Mouse (Mus musculus): ENCODE results near the gene Prkci. TPM values are rescaled to one million over a fixed set of nuclear protein-coding genes. Genes with fewer than 3 reads are reported as not detected.

Prkci gene
- total RNA-seq, 4 experiments from 2014 or later, result 53.2 to 62.0 (median 57.1) TPM

DNA sequence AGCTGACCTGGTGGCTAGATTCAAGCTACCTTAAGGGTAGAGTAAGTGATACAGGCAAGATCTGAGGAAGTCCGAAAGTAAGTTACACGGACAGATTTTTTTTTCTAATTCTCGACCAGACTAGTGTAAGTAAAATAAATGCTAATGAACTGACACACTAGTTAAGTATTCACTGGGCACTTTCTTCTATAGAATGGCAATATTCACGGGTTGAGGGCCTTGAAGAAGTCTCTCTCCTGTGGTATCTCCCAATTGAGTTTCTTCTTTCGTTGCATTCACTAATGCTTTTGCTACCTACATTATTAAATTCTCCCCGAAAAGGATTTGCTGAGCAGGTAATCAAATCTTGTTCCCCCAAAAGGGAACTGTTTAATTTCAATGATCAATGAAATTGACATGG lies 688 bp upstream of the Prkci start:
- no peak for DNase-seq (ENCODE audit: low spot score in 2 of 2)

DNA sequence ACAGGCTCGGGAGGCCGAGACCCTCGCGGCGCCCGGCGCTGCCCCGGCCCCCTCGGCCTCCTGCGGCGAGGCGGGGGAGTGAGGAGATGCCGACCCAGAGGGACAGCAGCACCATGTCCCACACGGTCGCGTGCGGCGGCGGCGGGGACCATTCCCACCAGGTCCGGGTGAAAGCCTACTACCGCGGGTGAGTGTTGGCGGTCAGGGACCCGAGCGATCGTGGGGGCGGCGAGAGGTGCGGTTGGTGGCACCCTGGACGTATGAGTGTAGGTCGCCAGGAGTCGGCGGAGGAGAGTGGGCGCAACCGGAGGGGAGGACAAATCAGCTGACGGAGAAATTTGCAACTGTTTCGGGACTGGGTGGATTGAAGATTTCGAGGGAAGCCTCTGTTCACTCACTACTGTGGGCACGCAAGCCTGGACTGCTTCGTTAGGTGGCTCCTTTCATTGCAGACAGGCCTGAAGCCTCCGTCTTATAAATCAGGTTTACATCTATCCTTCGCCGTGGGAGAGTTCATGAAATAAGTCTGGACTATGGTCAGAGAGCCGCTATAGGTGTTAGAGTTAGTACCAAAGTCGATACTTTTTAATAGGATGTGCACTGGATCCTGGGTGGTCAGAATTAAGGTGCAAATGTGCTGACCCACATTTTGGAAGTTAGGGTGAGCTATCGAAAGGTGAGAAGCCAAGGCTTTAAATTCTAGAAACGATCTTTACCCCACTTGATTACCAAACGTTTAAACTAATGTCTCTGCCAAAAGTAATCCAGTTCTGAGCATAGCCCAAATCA lies 546 bp downstream of the Prkci start:
- DNase-seq (ENCODE audit: low spot score in 2 of 2), result peak in 1 of 2 experiments; percentile 22

GRCm38 (mm10) chr3:30996688-30997014 lies 1.1 kb downstream of the Prkci start:
- DNase-seq (ENCODE audit: low spot score in 2 of 2), result no peak

DNA sequence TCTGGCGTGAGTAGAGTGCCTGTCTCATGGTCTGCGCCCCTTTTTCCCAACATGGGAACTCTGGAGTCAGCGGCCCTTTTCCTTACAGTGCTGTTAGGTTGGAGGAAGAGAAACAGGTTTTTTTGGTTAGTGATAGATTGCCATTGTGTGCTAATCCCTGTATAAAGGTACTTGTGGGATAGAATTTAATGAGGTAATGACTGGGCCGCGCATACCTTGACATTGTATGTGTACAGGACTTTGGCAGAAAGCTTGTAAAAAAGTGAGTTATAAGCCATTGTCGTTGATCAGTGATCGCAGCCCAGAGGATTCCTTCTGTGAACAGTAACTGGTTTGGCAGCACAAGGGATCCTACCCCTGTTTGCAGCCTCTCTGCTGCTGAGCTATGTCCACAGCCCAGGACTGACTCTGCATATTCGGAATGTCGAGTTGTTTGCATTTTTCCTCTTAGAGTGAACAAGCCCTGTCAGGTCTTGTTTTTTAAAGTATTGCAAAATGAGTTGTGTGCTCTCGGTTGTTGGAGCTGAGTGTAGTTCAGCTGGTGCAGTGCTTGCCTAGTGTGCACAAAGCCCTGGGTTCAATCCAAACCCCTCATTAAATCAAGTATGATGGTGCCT lies 4.0 kb downstream of the Prkci start:
- no peak for DNase-seq (ENCODE audit: low spot score in 2 of 2)

DNA sequence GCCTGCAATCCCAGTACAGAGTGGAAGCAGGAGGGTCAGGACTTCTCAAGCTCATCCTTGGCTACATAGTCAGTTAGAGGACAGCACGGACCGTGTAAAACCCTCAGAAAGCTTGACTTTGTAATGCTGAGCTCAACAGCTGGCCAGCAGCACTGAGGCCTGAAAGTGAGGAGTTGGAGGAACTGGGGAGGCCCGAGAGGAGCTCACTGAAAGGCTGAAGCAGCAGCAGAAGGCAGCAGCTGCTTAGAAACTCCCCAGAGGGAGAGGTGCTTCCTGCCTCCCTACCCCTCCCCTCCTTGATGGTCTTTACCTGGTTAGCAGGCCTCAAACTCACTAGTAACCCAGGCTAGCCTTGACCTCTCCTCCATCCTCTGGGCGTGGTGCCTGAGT lies 4.5 kb downstream of the Prkci start:
- no peak for DNase-seq (ENCODE audit: low spot score in 2 of 2)

GRCm38 (mm10) chr3:31001048-31001676 lies 5.6 kb downstream of the Prkci start:
- DNase-seq (ENCODE audit: low spot score in 2 of 2), result no peak

DNA sequence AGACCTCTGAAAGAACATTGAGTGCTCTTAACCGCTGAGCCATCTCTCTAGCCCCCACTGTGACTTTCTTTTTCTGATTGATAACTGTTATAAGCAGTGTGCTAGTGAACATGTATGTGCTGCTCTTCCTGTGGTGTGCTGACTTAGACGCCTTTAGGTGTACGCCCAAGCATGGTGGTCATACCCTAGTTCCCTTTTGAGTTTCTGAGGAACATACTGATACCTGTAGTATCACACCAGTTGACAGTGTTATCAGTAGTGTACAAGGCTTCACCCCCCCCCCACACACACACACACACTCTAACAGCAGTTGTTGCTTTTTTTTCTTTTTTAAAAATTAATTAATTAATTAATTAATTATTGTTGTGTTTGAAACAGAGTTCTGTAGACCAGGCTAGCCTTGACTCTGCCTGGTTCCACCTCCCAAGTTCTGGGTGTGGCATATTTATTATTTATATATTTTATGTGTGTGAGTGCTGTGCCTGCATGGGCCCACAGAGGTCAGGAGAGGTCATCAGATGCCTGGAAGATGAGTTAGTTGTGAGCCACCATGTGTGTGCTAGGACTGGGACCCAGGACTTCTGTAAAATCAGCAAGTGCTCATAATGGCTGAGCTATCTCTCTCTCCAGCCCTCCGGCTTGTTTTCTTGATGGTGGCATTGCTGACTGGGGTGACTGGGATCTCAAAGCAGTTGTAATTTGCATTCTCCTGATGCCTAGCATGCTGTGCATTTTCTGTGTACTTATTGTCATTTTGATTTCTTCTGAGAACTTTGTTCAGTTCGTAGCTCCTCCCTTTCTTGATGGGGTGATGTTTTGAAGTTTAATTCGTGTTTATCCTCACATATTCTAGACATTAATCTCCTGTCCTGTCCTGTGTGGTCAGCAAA lies 9.0 kb downstream of the Prkci start:
- no peak for DNase-seq (ENCODE audit: low spot score in 2 of 2)

GRCm38 (mm10) chr3:31014374-31014773 lies 18.8 kb downstream of the Prkci start:
- no peak for DNase-seq (ENCODE audit: low spot score in 2 of 2)

GRCm38 (mm10) chr3:31015682-31016443 lies 20.3 kb downstream of the Prkci start:
- DNase-seq (ENCODE audit: low spot score in 2 of 2), result no peak

GRCm38 (mm10) chr3:31016594-31017196 lies 21.1 kb downstream of the Prkci start:
- no peak for DNase-seq (ENCODE audit: low spot score in 2 of 2)

DNA sequence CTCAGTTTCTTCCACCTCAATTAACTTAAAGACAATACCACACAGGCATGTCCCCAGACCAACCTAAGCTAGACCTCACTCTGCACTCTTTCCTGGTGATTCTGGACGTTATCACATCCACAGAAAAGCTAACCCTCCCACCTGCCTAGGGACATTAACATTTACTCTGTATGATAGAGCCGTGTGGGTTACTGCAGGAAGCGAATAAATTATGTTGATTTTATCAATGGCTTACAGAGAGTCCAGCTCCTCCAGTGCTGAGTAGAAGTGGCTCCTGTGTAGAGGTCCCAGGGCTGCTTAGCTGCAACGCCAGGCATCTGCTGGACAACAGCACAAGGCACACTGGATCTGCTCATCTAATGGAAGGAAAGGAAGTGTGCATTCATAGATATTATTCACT lies 22.1 kb downstream of the Prkci start:
- no peak for DNase-seq (ENCODE audit: low spot score in 2 of 2)

DNA sequence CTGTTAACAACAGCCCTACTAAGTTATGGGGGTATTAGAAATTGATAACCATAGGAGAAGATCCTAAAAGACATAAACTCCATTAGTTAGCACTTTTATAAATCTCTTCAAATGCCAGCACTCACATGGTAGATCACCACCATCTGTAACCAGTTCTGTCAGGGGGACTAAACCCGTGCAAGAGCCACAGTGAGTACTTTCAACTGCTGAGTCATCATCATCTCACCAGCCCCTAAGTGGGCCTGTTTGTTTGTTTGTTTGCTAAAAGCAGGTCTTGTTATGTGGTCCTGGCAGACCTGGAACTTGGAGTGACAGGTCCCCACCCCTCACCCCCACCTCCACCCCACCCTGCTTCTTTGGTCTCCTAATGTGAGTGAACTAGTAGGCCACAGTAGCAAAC lies 23.7 kb downstream of the Prkci start:
- no peak for DNase-seq (ENCODE audit: low spot score in 2 of 2)

DNA sequence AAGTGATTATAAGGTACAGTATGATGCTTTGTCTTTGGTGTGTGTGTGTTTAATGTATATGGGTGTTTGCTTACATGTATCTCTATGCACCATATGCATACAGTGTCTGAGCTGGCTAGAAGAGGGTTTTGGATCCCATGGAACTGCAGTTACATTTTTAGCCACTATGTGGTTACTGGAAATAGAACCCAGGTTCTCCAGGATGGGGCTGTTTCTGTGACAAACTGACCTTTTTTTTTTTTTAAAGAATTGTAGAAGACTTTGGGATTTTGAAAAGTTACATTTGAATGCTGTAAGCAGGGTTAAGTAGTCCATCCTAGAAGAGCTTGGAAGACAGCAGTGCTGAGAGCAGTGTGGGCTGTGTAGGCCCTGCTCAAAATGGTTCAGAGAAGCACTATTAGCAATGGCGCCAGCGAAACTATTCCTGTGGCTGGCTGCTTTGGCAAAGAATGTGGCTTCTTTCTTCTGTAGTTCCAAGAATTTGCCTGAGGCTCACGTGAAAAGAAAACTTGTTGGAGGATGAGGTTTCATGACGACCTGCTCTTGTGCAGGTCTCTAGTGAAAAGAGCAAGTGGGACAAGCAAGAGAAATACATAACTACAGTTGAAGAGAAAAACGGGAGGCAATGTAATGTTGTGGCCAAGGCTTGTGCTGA lies 24.4 kb downstream of the Prkci start:
- DNase-seq (ENCODE audit: low spot score in 2 of 2), result no peak

GRCm38 (mm10) chr3:31020656-31021055 lies 25.1 kb downstream of the Prkci start:
- DNase-seq (ENCODE audit: low spot score in 2 of 2), result no peak

GRCm38 (mm10) chr3:31022895-31023436 lies 27.4 kb downstream of the Prkci start:
- DNase-seq (ENCODE audit: low spot score in 2 of 2), result no peak

GRCm38 (mm10) chr3:31027718-31028117 lies 32.2 kb downstream of the Prkci start:
- DNase-seq (ENCODE audit: low spot score in 2 of 2), result no peak

DNA sequence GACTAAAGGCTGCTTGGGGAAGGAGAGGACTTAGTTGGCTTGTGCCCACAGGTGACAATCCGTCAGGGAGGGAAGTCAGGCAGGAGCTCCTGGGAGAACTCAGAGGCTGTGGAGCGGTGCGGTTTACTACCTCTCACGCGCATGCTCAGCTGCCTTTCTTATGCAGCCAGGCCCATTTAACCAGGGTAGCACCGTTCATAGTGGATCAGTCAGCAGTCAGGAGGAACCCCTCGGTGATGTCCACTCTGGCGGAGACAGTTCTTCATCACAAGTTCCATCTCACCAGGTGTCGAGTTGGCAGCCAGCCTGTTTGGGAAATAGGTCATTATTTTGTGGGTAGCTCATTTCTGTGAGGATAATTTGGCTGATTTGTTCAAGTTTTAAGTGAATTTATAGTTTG lies 36.1 kb downstream of the Prkci start:
- DNase-seq (ENCODE audit: low spot score in 2 of 2), result no peak

GRCm38 (mm10) chr3:31033644-31034043 lies 38.1 kb downstream of the Prkci start:
- no peak for DNase-seq (ENCODE audit: low spot score in 2 of 2)

GRCm38 (mm10) chr3:31037851-31038250 lies 42.3 kb downstream of the Prkci start:
- no peak for DNase-seq (ENCODE audit: low spot score in 2 of 2)

DNA sequence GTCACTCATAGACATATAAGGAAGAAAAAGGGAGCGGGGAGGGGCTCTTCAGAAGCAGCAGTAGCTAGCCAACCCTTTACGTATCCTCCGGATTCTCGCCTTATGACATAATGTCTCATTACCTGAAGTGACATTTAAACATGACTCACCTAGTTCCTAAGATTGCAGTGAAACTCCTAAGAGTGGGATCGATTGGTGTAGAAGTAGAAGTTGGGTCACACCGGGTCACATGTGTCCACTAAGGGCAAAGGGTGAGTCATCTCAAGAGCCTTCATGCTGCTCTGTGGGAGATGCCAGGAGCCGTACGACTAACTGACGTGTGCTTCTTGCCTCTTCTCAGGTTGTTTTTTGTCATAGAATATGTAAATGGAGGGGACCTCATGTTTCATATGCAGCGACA lies 43.1 kb downstream of the Prkci start:
- DNase-seq (ENCODE audit: low spot score in 2 of 2), result no peak
